Mouse (Mus musculus) gonadal fat pad, adult 2 months (tissue): Measurements from ENCODE around the gene Tom1. TPM values are rescaled to one million over a fixed set of nuclear protein-coding genes. Genes with fewer than 3 reads are reported as not detected.
A peak's percentile ranks its signal among the peaks of the same experiment; 100 is the strongest.

ENCODE experiments used
- DNase-seq: peaks from one replicate; pipeline ENCODE4 v3.0.0-alpha.2; 2012; ENCODE audit warnings: low read depth
- polyA plus RNA-seq: library from polyadenylated mRNA; depleted of rRNA; stranded (reverse); fragments of >200 nt; gene quantifications from 2 replicates; pipeline ENCODE4 v1.2.3, GENCODE M21; 2012; rRNA removed

Tom1 gene
- polyA plus RNA-seq = 67.1 and 71.9 TPM in 2 replicates

DNA sequence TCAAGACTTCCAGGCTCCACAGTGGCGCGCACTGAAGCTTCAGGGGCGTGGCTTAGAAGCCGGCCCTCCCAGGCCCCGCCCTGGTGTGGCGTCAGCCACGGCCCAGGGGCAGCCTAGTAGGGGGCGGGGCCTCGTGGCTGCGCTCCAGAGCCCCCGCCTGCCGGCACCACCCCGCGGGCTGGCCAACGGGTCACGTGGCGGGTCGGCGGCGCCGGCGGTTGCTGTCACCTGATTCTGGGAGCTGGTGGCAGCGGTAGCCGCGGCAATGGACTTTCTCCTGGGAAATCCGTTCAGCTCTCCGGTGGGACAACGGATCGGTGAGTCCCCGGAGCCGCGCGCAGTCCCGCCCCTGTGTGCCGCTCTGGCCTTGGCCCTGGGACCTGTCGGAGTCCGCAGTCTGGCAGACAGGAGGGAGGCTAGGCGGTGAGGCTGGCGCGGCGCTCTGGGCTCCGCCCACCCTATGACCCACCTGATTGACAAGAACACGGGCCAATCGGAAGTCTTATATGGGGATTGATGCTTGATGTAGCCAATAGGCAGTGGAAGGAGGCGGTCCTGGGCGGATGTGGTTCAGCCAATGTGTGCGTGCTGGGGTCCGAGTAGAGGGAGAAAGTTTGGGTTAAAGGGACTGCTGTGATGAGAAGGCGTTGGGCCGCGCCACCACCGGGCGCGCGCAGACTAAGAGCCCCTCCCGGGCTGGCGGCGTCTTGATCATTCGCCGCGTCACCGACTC lies at the start of gene Tom1:
TSS of gene Tom1 (plus strand) at position 195 of the 733 bp plus-strand sequence.
- peak; percentile 84 for DNase-seq

DNA sequence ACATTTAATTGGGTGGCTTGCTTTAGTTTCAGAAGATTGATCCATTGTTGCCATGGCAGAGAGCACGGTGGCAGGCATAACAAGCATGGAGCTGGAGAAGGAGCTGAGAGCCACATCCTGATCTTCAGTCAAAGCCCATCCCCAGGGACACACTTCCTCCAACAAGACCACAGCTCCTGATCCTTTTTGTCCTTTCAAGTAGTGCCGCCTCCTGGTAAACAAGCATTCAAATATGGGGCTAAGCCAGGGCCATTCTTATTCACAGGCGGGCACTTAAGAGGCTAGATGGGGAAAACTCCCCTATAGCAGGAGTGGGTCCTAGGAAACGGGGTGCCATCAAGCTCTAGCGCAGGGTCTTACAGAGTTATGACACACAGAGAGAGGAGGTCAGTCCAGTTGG lies 46.1 kb upstream of the Tom1 start:
- DNase-seq = no peak

DNA sequence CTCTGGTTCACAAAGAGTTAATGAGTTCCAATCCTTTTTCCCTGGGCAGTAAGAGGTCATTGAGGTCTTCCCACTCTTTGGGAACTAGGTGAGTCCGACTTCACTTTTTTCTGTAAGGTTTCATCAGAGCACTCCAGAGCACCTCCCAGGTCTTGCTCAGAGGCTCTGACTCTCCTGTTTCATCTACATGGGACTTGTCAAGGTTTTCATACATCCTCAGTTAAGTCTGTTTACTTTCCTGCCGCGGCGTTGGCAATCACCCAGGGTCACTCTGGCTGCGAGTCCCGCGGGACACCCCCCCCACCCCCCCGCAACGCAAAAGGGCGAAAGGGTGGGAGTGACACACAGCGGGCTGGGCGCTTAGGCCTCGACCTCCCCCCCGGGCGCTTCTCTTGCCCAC lies 43.5 kb upstream of the Tom1 start:
- no peak for DNase-seq

DNA sequence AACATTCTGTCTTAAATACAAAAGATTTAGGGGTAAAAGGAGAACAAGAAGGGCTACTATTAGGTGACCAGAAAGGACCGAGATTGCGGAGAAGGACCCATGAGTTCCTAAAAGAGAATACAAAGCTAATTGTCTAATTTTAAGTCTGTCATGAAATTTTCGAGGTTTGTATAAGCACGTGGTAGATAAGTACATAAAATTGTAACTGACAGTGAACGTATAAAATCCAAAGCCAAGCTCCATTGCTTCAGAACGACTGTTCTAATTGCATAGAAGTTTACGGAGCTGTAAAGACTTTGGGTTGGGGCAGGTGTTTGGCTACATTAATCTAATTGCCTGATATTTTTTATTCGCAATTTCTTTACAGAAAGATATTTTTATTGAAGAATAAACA lies 40.4 kb upstream of the Tom1 start, which contains the start of gene Hmgxb4:
TSS of gene Hmgxb4 (plus strand) at position 276 of the 394 bp plus-strand sequence.
- no peak for DNase-seq

DNA sequence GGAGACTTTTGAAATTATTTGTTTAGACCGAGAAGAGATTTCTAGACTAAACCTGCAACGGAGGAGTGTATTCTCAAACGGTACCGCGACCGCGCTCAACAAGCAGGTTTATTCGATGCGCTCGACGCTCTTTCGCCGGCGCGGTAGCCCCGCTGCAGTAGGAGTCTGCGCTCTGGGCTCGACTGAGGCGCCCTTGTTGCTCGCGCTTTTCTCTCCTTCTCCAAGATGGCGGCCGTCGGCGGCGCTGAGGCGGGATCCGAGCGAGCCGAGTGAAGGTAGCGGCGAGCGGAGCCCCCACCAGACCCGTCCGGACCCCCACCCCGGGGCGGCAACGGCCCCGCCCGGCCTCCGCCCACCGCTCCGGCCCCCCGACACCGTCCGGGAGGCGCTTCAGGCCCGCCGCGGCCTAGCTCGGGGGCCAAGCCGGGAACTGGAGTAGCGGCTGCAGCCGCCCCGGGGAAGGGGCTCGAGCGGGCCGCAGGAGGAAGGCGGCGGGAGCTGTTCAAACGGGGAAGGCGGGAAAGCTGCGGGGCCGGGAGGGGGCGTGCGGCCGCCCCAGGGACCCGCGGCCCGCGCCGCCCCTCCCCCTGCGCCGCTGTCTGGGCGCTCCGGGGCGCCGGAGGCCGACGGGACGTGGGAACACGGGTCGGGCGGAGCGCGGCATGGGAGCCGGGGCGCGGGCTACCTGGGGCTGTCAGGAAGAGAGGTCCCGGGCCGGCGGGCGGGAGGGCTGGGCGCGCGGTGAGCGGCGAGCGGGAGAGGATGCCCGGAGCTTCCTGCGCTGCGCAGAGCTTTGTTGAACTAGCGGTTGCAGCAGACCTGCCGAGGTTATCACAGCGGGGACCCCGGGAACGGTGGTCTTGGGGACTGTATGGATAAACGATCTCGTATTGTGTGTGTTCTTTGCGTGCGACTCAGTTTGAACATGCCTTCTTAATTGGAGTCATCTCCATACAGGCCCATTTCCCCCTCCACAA lies 39.7 kb upstream of the Tom1 start:
- peak; percentile 26 for DNase-seq

DNA sequence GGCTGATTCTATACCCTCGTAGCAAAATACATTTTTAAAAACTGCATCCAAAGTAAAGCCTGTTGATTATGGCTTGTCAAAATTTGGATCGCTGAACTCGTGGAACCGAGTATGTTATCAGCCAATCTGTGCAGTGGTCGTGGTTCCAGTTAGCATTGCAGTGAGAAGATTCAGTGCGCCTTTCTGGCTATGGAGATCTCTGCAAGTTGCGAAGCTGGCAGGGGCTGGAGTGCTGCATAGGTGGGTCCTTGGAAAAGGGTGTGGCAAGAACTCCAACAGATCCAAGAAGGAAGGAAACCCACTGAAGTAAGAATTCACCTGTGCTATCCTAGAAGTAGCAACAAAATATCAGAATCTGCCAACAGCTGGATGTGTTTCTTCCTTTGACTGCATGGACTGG lies 39.0 kb upstream of the Tom1 start:
- no peak for DNase-seq

DNA sequence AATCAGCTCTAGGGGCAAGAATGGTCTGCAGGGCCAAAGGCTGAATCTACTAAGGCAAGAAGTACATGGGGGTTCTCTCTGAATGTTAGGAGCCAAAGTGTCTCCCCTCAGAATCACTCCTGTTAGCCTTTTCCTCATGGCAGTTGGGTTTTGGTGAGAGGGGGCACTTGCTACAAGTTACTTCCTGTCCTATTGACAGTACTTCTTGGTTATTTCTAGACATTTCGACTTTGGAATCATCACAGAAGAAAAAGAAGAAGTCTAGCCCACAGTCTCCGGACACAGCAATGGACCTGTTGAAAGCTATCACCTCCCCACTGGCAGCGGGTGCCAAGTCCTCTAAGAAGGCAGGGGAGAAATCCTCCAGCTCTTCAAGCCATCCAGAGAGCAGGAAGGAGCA lies 33.1 kb upstream of the Tom1 start:
- no peak for DNase-seq

DNA sequence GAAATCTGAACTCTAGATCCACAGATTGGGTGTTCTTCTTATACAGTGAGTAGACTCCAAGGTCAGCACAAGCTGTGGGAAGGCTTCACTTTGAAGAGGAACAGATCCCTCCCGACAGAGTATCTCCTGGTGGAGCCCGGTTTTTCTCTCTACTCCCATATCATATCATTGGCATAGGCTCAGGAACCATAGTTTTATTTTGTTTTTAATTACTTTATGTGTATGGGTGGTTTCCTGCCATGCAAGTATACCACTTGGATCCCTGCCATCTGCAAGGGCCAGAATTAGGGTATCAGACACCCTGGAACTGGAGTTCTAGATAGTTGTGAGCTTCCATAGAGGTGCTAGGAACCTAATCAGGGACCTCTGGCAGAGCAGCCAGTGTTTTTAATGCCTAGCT lies 24.7 kb upstream of the Tom1 start:
- no peak for DNase-seq

DNA sequence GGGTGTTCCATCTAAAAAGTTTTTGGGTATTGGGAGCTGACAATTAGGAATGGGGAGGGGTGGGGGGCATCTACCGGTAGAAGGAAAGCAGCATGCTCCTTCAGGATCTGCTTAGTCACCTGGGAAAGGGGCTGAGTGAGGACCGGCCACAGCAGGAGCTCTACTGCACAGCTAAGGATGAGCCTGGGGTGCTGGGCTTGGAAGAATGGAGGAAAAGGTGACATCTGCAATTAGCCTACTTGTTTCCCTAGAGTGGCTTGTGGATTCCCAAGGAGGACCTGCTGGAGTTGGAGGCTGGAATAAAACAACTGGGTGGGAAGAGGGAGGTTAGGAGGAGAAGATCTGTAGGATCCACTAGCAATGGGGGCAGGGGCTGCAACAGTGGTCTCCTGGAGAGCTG lies 19.9 kb upstream of the Tom1 start:
- no peak for DNase-seq

DNA sequence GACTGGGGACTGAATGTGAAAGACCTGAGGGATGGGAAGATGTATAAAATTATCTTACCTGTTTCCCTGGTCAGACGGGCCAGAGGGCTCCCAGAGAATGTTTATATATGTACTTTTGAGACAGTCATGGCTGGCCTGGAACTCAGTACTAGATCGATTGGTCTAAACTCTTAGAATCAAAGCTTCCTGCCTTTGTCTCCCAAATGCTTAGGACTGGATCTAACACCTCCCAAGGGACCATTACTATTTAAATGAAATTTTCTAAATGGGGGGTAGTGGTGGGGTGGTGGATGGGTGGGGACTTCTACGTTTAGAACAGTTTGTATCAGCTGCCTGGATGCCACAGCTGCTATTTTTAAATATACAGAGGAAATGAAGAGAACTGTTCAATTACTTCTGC lies 19.5 kb upstream of the Tom1 start:
- no peak for DNase-seq

DNA sequence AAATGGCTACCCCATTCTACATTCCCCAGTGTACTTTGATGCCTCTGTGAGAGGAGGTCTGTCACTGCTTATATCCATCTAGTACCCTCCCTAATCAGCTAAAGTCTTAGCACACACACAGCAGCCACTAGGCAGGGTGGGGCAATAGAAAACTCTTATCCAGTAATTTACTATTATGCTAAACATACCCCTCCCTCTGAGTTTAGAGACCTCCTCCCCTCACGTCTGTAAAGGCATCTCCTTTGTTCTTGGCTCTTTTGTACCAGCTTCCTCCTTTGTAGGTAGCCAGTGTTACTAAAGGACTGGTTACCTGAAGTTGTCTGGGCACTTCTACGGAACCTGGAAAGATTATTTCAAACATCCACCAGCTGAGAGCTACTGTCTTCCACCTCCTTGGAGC lies 17.5 kb upstream of the Tom1 start:
- DNase-seq = no peak

DNA sequence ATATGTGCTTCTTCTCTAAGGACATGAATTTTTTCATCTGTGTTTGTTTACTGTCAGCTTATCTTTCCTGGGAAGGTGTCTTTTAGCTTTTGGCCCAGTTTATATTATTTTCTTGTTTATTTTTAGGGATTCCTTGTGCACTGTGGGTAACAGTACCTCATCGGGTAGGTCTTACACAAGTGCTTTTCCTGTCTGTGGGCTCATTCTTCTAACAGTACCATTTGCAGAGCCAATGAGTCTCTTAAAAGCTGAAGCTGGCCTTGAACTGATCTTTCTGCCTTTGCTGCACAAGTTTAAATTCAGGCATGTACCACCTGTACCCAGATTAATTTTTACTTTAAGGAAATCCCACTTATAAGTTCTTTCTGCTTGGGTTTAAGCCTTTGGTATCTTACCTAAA lies 17.1 kb upstream of the Tom1 start:
- DNase-seq = no peak

DNA sequence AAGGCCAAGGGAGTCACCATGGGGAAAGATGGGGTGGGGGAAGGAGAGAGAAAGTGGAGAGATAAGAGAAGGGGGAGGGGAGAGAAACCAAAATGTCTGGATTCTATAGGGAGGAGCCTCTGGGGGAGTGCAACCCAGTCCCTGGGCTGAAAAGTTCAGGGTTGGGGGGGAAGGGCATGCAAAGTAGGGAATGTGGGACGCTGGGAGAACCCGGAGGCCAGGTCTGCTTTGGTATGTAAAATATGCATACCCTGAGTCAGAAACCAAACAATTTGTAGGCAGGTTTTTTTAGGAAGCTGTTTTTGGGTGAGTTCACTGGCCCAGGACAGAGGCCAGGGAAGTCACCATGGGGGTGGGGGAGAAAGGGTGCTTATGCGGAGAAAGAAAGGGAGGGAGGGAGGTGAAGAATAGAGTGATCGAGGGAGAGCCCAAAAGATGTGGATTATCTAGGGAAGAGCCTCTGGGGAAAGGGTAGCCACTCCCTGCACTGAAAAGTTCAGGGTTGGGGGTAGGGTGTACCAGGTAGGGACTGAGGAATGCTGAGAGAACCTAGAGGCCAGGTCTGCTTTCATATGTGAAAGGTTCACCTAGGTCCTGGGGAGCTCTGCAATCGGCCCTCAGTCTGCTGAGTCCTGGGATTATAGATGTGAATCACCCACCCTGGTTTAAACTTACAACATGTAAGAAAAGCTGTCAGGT lies 15.1 kb upstream of the Tom1 start:
- no peak for DNase-seq

DNA sequence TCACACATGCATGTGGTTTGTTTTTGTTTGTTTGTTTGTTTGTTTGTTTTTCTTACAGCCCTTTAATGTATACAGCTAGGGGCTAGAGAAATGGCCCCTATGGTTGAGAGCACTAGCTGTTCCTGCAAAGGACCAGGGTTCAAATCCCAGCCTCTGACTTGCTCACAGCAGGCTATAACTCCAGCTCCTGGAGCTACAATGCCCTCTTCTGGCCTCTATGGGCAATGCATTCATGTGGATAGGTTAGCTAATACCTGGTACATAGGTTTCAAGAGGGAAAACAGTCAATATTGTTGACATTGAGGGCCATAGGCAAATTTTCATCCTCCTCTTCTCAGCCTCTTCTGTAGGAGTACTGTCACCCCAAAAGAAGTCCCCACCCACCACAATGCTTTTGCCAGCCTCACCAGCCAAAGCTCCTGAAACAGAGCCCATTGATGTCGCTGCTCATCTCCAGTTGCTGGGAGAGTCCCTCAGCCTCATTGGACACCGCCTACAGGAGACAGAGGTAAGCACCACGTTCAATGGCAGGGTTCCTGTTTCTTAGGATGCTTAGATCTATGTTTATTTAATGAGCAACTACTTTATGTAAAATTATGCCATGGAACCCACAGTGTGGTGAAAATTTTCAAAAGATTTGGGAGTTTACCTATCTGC lies 9.7 kb upstream of the Tom1 start:
- DNase-seq = no peak

DNA sequence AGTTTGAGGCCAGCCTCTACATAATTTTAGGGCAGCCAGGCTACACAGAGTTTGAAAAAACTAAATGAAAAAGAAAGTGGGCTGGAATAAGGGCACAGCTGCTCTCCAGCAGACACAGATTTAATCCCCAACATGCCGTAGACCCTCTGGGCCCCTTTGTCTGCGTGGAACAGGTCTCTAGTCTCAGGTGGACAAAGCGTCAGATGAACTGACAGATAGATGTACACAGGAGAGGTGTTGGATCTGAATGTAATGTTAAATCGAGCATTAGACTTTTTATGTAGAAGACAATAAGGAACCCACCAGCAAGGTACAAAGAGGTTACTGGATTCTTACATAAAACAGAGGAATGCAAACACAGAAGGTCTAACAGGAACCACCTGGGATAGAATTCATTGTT lies 7.7 kb upstream of the Tom1 start:
- DNase-seq = no peak

DNA sequence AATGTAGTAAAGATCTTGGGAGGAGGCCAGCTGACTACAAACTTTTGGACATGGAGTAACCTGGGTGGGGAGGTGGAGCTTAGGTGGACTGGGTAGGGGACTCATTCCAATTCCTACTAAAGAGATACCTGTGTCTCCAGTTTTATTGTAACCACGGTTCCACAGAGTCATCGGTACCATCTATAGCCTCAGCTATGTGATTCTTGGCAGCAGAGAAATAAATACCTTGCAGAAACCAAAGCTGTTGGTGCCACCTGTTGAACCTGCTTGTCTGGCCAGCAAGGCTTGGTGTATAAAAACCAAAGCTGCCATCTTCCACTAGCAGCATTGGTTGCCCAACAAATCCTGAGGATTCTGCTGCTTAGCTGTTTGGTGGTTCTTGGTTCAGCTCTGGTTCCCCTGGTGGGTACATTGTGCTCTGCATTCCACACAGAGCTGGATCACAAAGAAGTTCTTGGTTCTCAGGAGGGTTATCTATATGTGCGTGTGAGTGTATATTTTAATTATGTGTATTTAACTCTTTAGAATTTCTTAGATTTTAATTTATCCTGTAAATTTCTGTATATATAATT lies 3.0 kb upstream of the Tom1 start:
- peak; percentile 60 for DNase-seq

DNA sequence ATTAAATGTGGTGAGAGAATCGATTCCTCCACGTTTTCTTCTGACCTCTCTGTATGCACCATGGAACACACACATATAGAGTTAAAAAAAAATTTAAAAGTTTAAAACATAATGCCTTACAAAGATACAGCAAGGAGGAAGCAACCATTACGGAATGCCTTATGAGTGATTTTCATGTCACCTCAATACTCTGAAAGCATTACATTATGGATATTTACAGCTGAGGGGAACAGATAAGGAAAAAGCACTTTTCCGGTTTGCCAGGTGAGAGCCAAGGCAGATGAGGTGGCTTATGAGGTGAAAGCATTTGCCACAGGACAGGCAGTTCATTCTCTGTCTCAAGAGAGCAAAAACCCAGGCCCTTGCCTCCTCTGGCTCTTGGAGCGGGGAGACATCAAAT lies 544 bp upstream of the Tom1 start:
- DNase-seq = no peak

DNA sequence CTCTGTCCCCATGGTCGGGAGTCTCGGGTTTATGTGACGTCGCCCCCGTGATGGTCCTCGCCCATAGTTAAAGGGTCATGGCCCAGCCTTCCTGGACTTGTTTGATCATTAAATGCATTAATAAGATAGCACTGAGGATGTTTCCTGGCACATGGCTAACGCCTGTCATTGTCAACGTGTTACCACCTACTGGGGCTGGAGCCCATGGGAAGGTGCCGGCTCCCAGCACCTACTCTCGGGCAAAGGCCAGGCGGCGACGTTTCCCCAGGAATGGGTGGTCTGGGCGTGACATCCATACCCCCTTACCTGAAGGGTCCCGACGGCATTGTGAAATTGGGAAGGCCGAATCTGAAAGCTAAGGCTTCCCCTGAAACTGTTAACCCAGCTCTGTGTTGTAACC lies 780 bp downstream of the Tom1 start:
- DNase-seq = no peak

DNA sequence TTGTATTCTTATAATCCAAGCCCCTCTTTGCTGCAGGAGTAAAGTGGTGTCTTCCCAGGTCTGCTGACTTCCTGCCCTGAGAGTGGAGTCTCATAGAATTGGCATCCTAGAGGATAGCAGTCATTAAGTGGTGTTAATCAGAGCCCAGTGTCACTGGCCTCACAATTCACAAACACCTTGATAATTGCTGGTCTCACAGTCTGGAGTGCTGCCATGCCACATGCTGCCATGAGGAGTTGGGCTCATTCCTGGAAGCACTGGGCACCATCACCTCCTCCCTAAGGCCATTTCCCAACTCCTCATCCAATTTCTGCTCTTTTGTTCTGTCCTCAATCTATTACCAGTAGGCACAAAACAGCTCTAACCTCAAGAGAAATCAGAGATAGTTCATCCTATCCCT lies 2.1 kb downstream of the Tom1 start:
- DNase-seq = no peak

DNA sequence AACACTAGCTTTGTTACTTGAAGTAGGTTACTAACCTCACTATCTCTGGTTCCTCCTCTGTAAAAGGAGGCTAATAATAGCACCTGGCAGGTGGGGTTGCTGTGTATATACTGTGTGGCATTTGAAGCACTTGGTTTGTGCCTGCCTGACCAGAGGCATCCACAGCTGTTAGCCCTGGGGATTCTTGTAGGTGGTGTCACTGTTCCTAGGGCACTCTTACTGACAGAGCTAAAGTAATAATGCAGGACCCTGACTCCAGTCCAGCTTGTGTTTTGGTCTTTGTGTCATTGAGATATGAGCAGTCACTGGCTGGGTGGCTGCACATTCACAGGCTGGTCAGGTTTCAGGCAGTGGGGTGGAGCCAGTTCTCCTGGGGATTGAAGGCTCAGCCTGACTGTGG lies 5.0 kb downstream of the Tom1 start:
- DNase-seq = no peak

DNA sequence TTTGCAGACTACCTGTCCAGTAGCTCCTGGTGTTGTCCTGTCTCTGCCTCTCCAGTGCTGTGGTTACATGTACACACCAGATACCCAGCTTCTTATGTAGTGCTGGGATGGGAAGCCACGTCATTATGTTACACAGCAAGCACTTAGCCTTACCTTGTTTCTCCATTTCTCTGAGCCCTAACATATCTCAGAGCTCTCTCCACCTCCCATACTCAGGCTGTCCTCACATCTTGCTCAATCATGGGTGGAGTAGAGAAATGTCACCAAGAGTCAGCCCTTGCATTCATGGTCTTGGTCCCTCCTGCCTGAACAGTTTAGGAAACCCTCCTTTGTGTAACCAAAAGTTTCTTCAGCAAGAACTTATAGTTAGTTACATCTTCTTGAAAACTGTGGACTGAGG lies 6.2 kb downstream of the Tom1 start:
- DNase-seq = no peak

DNA sequence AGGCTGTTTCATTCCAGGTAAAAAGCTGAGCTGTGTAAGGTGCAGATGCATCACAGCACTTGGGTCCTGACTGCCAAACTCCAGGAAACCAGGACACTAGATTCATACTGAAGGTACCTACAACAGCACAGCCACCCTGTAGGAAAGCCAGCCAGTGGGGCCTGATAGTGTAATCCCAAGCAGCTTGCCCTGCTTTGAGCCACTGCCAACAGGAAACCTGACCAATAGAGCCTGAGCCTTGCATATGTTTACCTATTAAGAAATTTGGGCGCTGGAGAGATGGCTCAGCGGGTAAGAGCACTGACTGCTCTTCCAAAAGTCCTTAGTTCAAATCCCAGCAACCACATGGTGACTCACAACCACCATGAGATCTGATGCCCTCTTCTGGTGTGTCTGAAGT lies 8.7 kb downstream of the Tom1 start:
- DNase-seq = no peak
